Mouse (Mus musculus): Measurements from ENCODE around the gene Tmem132d. TPM values are rescaled to one million over a fixed set of nuclear protein-coding genes. Genes with fewer than 3 reads are reported as not detected.

The Tmem132d gene
- polyA plus RNA-seq, 1 experiment from 2014 or later = 0.54 TPM

DNA sequence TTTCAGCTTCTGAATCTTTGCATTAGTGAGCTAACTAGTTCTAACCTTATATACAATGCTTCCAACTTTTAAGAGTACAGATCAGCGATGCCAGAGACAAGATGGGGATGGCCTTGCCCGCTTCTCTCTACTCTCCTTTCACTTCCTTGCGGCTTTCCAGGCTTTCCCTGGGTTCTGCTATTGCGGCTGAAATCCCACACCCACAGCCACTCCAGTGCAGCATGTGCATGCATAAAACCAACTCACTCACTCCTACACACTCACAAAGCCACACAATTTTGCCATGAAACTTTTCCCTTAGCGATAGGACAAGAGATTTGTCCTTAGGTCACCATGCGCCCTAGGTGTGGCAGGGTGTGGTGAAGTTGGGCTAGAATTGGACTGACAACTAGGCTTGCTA, 567.7 kb downstream of the Tmem132d start:
- no peak for DNase-seq (ENCODE audit: low spot score)
- H3K27me3 ChIP-seq (ENCODE audit: insufficient read depth, poor library complexity, severe bottlenecking) = no peaks in the 10 kb centered on the region

GRCm38 (mm10) chr5:127859719-127860118, 573.2 kb downstream of the Tmem132d start:
- H3K36me3 ChIP-seq = no peaks in the 10 kb centered on the region
- 79% methylated on average over 2 of the region's 2 CpGs for WGBS
- no peaks in the 10 kb centered on the region for H3K4me1 ChIP-seq (replicated peaks)
- no peak overlapping the region for H3K4me3 ChIP-seq
- H3K27ac ChIP-seq = no peak overlapping the region
- H3K9me3 ChIP-seq = no peaks in the 10 kb centered on the region
- no peaks in the 10 kb centered on the region for H3K27me3 ChIP-seq (ENCODE audit: insufficient read depth, poor library complexity, severe bottlenecking)
- no peak for DNase-seq (ENCODE audit: low spot score)

More for the DNA sequence above, 567.7 kb downstream of the Tmem132d start:
- WGBS = 89% methylated on average over 6 of the region's 6 CpGs
- H3K27ac ChIP-seq = no peak overlapping the region
- no peaks in the 10 kb centered on the region for H3K9me3 ChIP-seq
- no peaks in the 10 kb centered on the region for H3K36me3 ChIP-seq
- H3K4me1 ChIP-seq (replicated peaks) = no peaks in the 10 kb centered on the region
- no peak overlapping the region for H3K4me3 ChIP-seq

GRCm38 (mm10) chr5:127852305-127852704, 580.6 kb downstream of the Tmem132d start:
- DNase-seq (ENCODE audit: low spot score) = no peak
- no peaks in the 10 kb centered on the region for H3K27me3 ChIP-seq (ENCODE audit: insufficient read depth, poor library complexity, severe bottlenecking)
- no peaks in the 10 kb centered on the region for H3K36me3 ChIP-seq
- no peaks in the 10 kb centered on the region for H3K9me3 ChIP-seq
- H3K4me3 ChIP-seq = no peak overlapping the region
- H3K27ac ChIP-seq = no peak overlapping the region
- no peaks in the 10 kb centered on the region for H3K4me1 ChIP-seq (replicated peaks)
- 90% methylated on average over 1 of the region's 1 CpGs for WGBS

GRCm38 (mm10) chr5:127831791-127832190, 601.1 kb downstream of the Tmem132d start:
- Histone ChIP-seq H3K9me3 (no peaks in the 10 kb centered on the region), H3K36me3 (no peaks in the 10 kb centered on the region), H3K4me1 (replicated peaks) (no peaks in the 10 kb centered on the region), H3K27me3 (ENCODE audit: insufficient read depth, poor library complexity, severe bottlenecking) (no peaks in the 10 kb centered on the region), H3K27ac (no peak overlapping the region), H3K4me3 (no peak overlapping the region)
- DNase-seq (ENCODE audit: low spot score) = no peak
- 93% methylated on average over 2 of the region's 2 CpGs for WGBS

- no peaks in the 10 kb centered on the region for H3K9me3 ChIP-seq
- DNase-seq (ENCODE audit: low spot score) = no peak
- H3K27ac ChIP-seq = no peak overlapping the region
- H3K36me3 ChIP-seq = no peaks in the 10 kb centered on the region
- no peak overlapping the region for H3K4me3 ChIP-seq
- H3K4me1 ChIP-seq (replicated peaks) = no peaks in the 10 kb centered on the region
- WGBS = 77% methylated on average over 1 of the region's 1 CpGs
- no peaks in the 10 kb centered on the region for H3K27me3 ChIP-seq (ENCODE audit: insufficient read depth, poor library complexity, severe bottlenecking)
Observed at GRCm38 (mm10) chr5:127830831-127831230, 602.0 kb downstream of the Tmem132d start.

GRCm38 (mm10) chr5:127828756-127829155, 604.1 kb downstream of the Tmem132d start:
- no peak overlapping the region for H3K4me3 ChIP-seq
- 90% methylated on average over 6 of the region's 6 CpGs for WGBS
- H3K4me1 ChIP-seq (replicated peaks) = no peaks in the 10 kb centered on the region
- 0 out of 2 replicates have a peak, but pooled peaks cover under 1% of the 10 kb centered on the region for H3K9me3 ChIP-seq
- no peak for DNase-seq (ENCODE audit: low spot score)
- H3K27ac ChIP-seq = no peak overlapping the region
- no peaks in the 10 kb centered on the region for H3K36me3 ChIP-seq
- no peaks in the 10 kb centered on the region for H3K27me3 ChIP-seq (ENCODE audit: insufficient read depth, poor library complexity, severe bottlenecking)

GRCm38 (mm10) chr5:127821960-127822359, 610.9 kb downstream of the Tmem132d start:
- DNase-seq (ENCODE audit: low spot score) = no peak

DNA sequence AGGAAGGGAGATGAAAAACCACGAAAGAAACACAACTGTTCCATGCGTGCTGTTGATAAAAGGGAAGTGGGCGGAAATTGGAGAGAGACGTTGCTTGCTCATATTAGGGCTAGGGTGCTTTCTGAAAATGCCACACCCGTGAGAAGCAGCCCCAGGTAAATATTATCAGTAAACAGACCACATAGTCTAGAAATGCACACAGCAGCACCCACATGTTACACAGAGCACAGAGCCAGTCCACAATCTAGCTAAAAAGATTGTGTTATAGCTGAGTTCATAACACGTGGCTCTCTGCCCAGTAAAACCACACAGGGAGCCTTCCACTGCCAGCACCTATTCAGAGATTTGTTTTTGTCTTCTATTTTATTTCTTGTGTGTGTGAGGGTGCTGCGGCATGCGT, 617.6 kb downstream of the Tmem132d start:
- H3K36me3 ChIP-seq = no peaks in the 10 kb centered on the region
- H3K4me3 ChIP-seq = no peak overlapping the region
- 90% methylated on average over 8 of the region's 8 CpGs for WGBS
- H3K27me3 ChIP-seq (ENCODE audit: insufficient read depth, poor library complexity, severe bottlenecking) = no peaks in the 10 kb centered on the region
- H3K9me3 ChIP-seq = no peaks in the 10 kb centered on the region
- H3K27ac ChIP-seq = no peak overlapping the region
- no peak for DNase-seq (ENCODE audit: low spot score)
- no peaks in the 10 kb centered on the region for H3K4me1 ChIP-seq (replicated peaks)

More at GRCm38 (mm10) chr5:127821960-127822359, 610.9 kb downstream of the Tmem132d start:
- no peaks in the 10 kb centered on the region for H3K27me3 ChIP-seq (ENCODE audit: insufficient read depth, poor library complexity, severe bottlenecking)
- H3K27ac ChIP-seq = no peak overlapping the region
- H3K4me1 ChIP-seq (replicated peaks) = no peaks in the 10 kb centered on the region
- H3K36me3 ChIP-seq = no peaks in the 10 kb centered on the region
- H3K4me3 ChIP-seq = no peak overlapping the region
- peaks cover 6% of the 10 kb centered on the region; the same call in 1 of the 2 replicates for H3K9me3 ChIP-seq
- 25% methylated on average over 1 of the region's 1 CpGs for WGBS

DNA sequence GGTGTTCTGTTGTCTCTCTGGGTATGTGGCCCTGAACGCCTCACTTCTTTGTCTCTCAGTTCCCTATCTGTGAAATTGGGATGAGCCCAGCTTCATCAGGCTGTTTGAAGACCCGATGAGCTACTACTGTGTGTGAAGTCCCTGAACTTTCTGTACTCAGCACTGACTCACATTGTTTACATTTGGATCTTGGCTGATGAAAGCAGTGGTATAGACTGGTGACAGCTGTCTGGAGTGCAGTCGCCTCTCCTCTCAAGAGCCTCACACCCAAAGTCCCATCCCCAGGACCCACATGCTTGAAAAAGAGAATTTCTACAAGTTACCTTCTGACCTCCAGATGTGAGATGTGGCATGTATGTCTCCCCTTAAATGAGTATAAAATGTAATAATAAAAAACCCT, 625.5 kb downstream of the Tmem132d start:
- 90% methylated on average over 3 of the region's 3 CpGs for WGBS
- H3K4me1 ChIP-seq (replicated peaks) = peaks cover 11% of the 10 kb centered on the region; the same call in 1 of the 2 replicates
- H3K27me3 ChIP-seq (ENCODE audit: insufficient read depth, poor library complexity, severe bottlenecking) = peaks cover 10% of the 10 kb centered on the region; the same call in 1 of the 2 replicates
- no peaks in the 10 kb centered on the region for H3K36me3 ChIP-seq
- DNase-seq (ENCODE audit: low spot score) = no peak
- no peak overlapping the region for H3K4me3 ChIP-seq
- no peaks in the 10 kb centered on the region for H3K9me3 ChIP-seq
- no peak overlapping the region for H3K27ac ChIP-seq

DNA sequence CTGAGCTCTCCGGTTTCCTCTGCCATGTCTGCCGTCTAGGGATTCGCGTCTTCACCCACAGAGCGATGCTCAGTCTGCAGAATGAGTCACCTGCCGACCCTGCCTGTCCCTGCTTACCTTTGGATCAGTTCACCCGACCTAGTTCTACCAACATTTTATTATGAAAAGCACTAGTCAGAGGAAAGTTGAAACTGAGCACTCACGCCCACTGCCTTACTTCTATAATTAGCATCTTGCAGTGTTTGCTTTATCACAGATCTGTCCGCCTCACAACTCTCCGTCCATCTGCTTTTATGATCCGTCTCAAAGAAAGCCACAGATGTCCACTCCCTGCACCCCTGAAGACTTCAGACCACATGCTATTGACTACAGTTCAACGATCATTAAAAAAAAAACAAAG, 626.0 kb downstream of the Tmem132d start:
- DNase-seq (ENCODE audit: low spot score) = no peak
- no peak overlapping the region for H3K27ac ChIP-seq
- 91% methylated on average over 12 of the region's 12 CpGs for WGBS
- H3K4me1 ChIP-seq (replicated peaks) = peaks cover 11% of the 10 kb centered on the region; the same call in 1 of the 2 replicates
- no peak overlapping the region for H3K4me3 ChIP-seq
- H3K27me3 ChIP-seq (ENCODE audit: insufficient read depth, poor library complexity, severe bottlenecking) = peaks cover 10% of the 10 kb centered on the region; the same call in 1 of the 2 replicates
- no peaks in the 10 kb centered on the region for H3K9me3 ChIP-seq
- no peaks in the 10 kb centered on the region for H3K36me3 ChIP-seq

GRCm38 (mm10) chr5:127800907-127801306, 632.0 kb downstream of the Tmem132d start:
- Histone ChIP-seq H3K27ac (no peak overlapping the region), H3K27me3 (ENCODE audit: insufficient read depth, poor library complexity, severe bottlenecking) (0 out of 2 replicates have a peak, but pooled peaks cover 5% of the 10 kb centered on the region), H3K4me1 (replicated peaks) (peaks cover 9% of the 10 kb centered on the region; the same call in 1 of the 2 replicates), H3K4me3 (no peak overlapping the region), H3K9me3 (no peaks in the 10 kb centered on the region), H3K36me3 (no peaks in the 10 kb centered on the region)
- no peak for DNase-seq (ENCODE audit: low spot score)
- WGBS = 64% methylated on average over 4 of the region's 4 CpGs

- 83% methylated on average over 5 of the region's 5 CpGs for WGBS
- no peak overlapping the region for H3K27ac ChIP-seq
- H3K36me3 ChIP-seq = no peaks in the 10 kb centered on the region
- DNase-seq (ENCODE audit: low spot score) = no peak
- no peak overlapping the region for H3K4me3 ChIP-seq
- H3K4me1 ChIP-seq (replicated peaks) = no peaks in the 10 kb centered on the region
- H3K27me3 ChIP-seq (ENCODE audit: insufficient read depth, poor library complexity, severe bottlenecking) = no peaks in the 10 kb centered on the region
- peaks cover 7% of the 10 kb centered on the region; the same call in 1 of the 2 replicates for H3K9me3 ChIP-seq
Observed at GRCm38 (mm10) chr5:127781221-127781620, 651.7 kb downstream of the Tmem132d start.

GRCm38 (mm10) chr5:127775749-127776148, 657.1 kb downstream of the Tmem132d start:
- H3K9me3 ChIP-seq = peaks cover 7% of the 10 kb centered on the region; the same call in 1 of the 2 replicates
- WGBS = 81% methylated on average over 7 of the region's 7 CpGs
- no peaks in the 10 kb centered on the region for H3K36me3 ChIP-seq
- no peak for DNase-seq (ENCODE audit: low spot score)
- no peak overlapping the region for H3K27ac ChIP-seq
- no peak overlapping the region for H3K4me3 ChIP-seq
- no peaks in the 10 kb centered on the region for H3K4me1 ChIP-seq (replicated peaks)
- H3K27me3 ChIP-seq (ENCODE audit: insufficient read depth, poor library complexity, severe bottlenecking) = no peaks in the 10 kb centered on the region

DNA sequence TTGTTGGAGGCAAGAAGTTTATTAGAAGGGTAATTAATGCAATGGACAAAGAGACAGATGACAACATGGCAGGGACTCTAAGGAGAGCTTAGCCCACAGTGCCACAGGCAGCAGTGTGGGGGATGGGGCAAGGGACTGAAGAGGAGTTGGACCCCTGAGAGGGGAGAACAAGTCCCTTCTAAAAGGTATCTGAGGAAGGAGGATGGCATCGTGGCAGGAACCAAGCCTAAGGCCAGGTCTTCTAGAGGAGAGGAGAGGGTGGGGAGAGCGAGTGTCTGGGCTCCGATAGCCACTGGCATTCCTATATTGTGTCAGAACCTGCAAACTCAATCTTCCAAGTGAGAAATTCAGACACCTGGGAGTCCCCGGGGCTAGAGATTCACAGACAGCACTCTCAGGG, 674.3 kb downstream of the Tmem132d start:
- no peak for DNase-seq (ENCODE audit: low spot score)
- 79% methylated on average over 4 of the region's 4 CpGs for WGBS
- Histone ChIP-seq H3K4me1 (replicated peaks) (0 out of 2 replicates have a peak, but pooled peaks cover 3% of the 10 kb centered on the region), H3K27ac (no peak overlapping the region), H3K27me3 (ENCODE audit: insufficient read depth, poor library complexity, severe bottlenecking) (no peaks in the 10 kb centered on the region), H3K4me3 (no peak overlapping the region), H3K36me3 (no peaks in the 10 kb centered on the region), H3K9me3 (no peaks in the 10 kb centered on the region)

All from hindbrain, embryonic 10.5 days (tissue).